Mouse (Mus musculus) heart, postnatal 14 days (tissue): Measurements from ENCODE around the gene Med19. TPM values are rescaled to one million over a fixed set of nuclear protein-coding genes. Genes with fewer than 3 reads are reported as not detected.
"Not testable (repeated sequence)": the region's sequence is repeated elsewhere in the genome, so short reads cannot be mapped to it uniquely, and the experiment has no call there.

ENCODE experiments used
- DNase-seq, 2 experiments: peaks; one replicate each; pipeline ENCODE4 v3.0.0; 2021 to 2022
- intact Hi-C: fragments of 180-260 bp; cut with DNase I; formaldehyde crosslinking; loops from one replicate; pipeline ENCODE4 v1.15.1; 2025
- total RNA-seq, 2 experiments: library from RNA; stranded (reverse); gene quantifications; 2 replicates each; pipeline ENCODE4 v1.2.3; 2021

Med19 gene
- total RNA-seq, 2 experiments from 2014 or later, result 13.9 to 15.0 TPM

DNA sequence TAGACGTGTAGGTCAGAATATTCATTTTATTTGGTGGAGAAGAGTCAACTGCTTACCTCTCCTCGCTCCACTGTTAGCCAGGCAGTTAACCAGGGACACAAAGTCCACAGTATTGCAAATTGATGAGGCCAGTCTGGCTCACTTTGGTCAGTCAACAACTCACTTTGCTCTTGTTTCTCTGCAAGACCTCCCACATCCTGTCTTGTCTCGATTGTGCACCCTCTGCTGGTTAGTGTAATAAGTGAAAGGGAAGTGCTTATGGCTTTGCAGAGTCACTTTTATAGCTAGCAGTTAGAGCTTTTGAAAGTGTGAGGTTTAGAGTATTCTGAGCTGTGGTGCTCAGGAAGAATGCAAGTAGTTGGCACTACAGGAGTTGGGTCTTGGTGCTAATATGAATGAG lies 17.9 kb upstream of the Med19 start:
- peak; percentile 34 to 70 for DNase-seq
- intact Hi-C loops, result loop anchor here (5.0 kb wide), 3 partner anchors 103 to 203 kb away; no protein-coding TSS in a partner anchor

DNA sequence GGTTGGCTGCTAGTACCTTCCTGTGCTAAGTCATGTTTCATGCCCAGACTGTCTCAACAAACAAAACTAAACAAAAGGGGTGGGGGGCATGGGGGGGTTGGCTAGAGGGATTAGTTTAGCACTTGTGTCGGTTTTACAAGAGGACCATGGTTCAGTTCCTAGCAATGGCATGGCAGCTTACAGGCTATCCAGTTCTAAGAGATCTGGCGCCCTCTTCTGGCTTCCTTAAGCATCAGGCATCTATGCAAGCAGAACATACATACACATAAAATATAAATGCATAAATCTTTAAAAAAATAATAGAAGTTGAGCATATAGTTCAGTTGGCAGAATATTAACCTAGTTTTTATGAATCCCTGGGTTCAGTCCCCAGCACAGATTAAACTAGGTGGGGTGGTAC lies 15.3 kb upstream of the Med19 start:
- peak; percentile 48 to 64 for DNase-seq
- intact Hi-C loops, result loop anchor here (5.0 kb wide), 3 partner anchors 106 to 206 kb away; no protein-coding TSS in a partner anchor

DNA sequence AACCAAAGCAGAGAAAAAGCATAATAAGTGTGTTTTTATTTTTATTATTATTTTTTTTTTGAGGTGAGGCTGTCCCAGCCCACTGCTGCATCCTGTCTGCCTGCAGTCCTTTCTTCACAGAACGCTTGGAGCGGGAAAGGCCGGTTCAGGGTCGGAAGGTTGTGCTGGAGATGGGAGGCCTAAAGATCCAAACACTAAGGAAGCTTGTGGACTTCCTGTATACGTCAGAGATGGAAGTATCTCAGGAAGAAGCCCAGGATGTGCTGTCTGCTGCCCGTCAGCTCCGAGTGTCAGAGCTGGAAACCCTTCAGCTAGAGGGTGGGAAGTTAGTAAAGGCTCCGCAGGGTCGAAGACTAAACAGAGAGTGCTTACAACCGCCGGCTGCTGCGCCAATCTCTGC lies 12.1 kb upstream of the Med19 start:
- DNase-seq, result no peak
- intact Hi-C loops, result no loop called here

DNA sequence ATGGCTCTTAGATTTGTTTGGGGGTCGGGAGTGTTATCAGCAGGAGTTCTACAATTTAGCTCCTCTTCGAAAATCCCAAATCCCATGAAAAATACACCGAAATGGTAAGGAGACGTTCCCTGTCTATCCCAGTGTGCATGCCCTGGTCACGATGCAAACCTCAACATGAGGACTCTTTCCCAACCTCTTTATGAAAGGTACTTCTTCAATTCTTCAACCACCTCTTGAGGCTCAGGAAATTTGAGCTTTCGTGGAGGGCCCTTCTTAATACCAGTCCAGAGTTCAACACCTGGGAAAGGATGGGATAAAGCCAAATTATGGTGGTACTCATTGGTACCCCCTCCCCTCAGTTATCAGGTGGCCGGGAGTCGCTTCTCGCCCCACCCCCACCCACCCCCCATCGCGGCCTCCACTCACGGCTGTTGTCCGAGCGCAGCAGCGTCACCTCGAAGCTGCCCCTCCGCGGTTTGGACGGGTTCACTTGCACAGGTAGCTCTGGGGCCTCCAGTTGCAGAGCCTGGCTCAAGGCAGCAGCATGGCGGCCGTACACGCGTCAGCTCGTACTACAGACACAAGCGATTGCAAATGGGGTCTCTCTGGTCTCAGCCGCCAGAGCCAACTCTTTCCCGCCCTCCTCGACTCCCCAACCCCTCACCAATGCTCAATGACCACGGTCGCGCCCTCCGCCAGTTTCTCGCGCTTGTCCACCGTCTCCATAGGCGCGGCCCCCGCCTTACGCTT lies 8.2 kb upstream of the Med19 start:
- DNase-seq, result no peak
- intact Hi-C loops, result no loop called here

DNA sequence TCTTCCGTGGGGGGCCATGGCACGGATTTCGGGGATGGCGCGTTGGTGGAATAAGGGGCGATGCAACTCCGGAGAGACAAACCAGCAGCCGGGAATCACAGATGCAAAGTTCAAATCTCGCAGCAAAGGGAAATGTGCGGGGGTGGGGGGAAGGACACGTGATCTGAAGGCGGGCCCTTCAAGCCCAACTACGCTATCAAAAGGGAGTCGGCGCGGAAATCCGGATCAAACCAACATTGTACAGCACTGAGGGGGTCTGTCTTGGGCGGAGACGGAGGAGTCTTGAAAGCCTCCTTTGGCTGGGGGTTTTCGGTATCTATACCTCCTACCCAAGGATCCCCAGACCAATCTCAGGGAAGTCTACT lies 7.7 kb upstream of the Med19 start, which contains the start of gene Selenoh:
Gene Selenoh (minus strand): TSS at position 202 of the 365 bp plus-strand sequence.
- intact Hi-C loops, result no loop called here
- DNase-seq, result peak; percentile 75 to 82

DNA sequence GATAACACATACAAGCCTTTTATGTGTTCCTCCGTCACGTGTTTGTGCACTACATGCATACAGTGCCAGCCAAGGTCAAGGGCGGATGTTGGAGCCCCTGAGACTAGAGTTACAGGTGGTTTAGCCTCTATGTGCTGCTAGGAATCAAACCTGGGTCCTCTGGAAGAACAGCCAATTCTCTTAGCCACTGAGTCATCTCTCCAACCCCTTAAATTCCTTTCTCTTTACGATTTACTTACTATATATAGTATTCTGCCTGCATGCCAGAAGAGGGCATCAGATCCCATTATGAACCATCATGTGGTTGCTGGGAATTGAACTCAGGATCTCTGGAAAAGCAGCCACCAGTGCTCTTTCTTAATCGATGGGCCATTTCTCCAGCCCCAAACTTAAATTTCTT lies 6.7 kb upstream of the Med19 start:
- intact Hi-C loops, DNase-seq: not testable (repeated sequence)

DNA sequence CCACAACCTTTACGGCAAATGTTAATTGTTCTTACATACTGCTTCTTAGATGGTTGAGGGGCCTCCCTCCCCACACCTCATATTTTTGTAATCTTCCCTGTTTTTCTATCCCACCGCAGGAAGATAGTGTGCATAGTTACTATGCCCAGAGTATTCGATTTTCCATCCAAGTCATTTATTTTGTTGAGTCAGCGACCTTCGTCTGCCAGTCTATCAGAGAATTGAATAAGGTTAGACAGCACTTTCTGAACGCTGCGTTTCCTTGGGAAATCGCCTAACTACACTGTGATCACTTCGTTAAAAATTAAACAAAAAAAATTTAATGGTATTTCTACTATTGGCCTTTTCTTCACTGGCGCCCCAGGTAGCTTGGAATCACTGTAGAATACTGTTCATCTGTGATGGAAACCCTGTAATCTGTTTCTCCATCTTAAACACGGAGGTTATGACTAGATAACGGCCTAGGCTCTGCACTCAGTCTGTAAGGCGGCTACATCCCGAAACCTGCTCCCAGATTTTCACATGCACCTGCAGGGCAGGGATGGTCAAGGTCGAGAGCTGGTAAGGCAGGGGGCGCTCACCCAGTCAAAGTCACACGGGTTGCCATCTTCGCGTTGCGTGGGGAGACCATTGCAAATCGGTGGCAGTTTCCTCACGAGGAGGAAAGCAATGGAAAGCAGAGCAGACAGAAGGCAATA lies 783 bp upstream of the Med19 start:
- intact Hi-C loops, result loop anchor here (5.0 kb wide), 1 partner anchor 35 kb away; no protein-coding TSS in a partner anchor
- DNase-seq, result no peak

DNA sequence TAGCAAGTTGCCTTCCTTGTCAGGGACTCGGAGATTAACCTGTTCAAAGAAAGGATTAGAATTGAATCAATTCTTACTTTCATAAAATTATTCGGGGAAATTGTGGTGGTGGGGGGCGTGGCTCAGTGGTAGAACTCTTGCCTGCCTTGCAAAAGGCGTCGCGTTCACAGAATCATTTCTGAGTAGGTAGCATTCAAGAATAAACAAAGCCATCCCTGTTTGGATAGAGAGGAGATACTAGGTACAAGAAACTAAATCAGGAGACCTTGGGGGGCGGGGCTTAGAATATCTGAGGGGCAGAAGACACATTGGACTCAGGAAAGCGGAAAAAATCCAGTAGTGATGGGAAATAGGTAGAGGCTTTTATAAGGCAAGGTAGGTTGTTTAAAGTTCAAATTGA lies 814 bp downstream of the Med19 start, which contains the start of gene Tmx2:
Gene Tmx2 (minus strand): TSS at position 125 of the 400 bp plus-strand sequence.
- intact Hi-C loops, result loop anchor here (5.0 kb wide), 1 partner anchor 33 kb away; no protein-coding TSS in a partner anchor
- DNase-seq, result no peak

DNA sequence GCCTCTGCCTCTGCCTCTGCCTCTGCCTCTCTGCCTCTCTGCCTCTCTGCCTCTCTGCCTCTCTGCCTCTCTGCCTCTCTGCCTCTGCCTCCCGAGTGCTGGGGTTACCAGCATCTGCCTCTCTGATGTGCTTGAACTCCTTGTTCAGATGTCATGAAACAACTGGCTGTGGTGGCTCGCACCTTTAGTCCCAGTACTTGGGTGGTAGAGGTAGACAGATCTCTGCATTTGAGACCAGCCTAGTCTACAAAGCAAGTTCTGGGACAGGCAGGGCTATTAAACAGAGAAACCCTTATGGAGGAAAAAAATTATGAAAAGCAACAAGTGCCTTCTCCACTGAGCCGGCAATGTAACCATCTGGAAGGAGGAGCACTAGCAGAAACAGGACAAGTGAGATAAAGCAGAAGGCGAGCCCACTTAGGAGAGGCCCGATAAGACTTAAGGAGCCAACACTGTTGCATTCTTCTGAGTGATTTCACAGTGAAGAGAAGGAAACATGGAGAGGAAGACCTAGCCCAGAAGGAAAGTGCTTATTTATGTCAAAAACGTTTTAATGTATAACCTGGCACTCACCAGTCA lies 4.5 kb downstream of the Med19 start:
- intact Hi-C loops, result no loop called here
- DNase-seq, result no peak

DNA sequence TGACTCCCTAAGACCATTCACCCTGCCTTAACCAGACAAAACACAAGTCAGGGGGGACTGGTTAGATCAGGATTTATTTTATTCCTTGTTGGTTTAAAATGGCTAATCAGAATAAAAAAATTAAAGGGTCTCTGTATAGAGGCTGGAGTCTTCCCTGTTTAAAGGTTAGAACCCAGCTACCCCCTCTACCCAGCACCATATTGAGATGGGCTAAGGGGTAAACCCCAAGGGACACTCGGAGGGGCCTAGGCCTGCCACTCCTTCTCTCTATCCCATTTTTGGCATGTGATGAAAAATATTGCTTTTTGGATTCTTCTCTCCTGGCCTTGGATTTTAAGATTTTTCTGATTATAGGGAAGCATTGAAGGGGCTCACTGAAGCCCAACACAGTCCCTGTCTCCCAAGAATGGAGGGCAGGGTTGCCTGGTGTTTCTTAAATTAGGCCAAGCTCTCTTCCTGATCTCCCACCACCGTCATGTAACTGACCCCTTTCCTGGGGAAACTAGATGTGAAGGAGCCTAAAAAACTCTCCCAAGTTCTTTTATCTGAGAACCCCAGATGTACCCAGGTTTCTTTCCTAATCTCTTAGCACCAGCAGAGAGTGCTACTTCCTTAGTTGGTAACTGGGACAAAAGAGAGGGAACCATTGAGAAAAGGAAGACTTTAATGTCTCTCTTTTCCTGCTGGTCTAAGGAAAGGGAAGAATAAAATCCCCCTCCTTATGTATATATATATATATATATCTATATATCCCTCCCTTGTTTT lies 10.1 kb downstream of the Med19 start:
- DNase-seq, result no peak
- intact Hi-C loops, result no loop called here

DNA sequence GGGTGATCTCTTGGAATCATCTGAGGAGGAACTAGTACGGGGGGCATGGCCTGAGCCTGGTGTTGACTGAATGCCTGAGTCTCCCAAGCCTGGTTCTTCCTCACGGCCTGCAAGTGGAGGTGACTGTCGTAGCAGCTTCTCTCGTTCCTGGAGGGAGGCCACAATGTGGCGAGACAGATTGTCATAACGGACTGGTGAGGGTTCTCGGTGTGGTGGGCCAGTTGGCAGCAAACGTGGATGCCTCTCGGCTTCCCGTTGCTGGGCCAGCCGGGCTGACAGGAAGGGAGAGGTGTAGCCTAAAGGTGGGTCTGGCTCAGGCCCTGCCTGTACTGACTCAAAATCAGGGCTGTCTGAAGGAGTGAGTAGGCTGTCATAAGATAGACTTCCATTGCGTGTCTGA lies 11.8 kb downstream of the Med19 start:
- intact Hi-C loops, result no loop called here
- no peak for DNase-seq

DNA sequence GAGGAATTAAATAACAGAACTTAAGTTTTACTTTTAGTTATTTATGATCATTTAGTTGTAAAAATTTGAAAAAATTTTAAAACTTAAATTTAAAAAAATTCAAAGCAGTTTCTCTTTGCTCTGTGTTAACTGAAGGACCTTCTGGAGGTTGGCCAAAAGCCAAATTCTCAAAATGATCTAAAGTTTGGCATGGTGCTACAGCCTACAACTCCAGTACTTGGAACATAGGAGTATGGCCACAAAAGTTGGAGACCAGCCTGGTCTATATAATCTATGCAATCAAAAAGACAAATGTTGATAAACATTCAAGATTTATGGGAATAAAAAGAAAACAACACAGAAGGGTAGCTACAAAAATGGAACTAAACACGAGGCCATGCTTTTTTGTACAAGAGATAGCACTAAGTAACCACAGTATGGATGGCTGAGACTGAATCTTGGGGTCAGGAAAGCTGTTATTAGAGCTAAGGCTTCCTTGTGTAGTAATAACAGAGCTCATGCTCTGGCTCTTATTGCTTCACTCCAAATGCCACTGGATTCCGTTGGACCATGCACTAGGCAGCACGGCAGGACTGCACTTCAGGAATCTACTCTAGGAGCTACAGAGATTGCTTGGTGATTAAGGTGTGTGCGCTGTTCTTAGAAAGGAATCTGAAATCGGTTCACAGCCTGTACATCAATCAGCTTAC lies 16.9 kb downstream of the Med19 start:
- DNase-seq, result no peak
- intact Hi-C loops, result no loop called here

DNA sequence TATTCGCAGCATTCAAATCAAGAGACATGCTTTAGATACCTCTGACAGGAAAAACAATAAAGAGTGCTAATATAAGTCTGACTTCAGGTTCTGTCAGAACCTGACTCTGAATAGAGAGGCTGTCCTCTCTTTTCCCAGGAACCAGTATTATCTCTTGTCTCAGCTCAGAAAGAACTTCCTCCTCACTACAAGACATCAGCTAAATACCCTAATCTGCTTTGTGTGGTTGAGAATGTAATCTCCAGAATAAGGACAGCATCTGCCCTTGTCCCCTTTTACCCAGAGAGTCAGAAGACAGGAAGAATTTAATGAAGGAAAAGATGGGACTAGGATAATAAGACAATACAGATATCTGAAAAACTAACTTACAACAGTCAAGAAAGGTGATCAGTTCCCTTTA lies 25.3 kb downstream of the Med19 start:
- no peak for DNase-seq
- intact Hi-C loops, result no loop called here

DNA sequence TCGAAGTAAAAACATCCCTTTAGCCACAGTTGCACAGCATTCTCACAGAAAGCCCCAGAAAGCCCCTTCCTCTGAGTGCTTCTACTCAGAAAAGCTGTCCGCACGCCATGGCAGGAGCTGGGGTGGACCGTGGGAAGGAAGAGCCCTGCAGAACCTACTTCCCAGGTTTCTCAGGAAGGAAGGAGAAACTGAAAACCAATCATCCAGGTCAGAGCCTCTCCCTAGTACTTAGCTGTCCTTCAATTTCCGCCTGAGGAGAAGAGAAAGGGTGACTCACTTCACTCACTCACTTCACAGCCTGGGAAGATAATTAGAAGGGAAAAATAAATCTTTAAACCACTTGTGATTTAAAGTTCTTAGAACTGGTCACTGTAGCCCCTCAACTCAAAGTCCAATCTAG lies 26.1 kb downstream of the Med19 start:
- no peak for DNase-seq
- intact Hi-C loops, result no loop called here

DNA sequence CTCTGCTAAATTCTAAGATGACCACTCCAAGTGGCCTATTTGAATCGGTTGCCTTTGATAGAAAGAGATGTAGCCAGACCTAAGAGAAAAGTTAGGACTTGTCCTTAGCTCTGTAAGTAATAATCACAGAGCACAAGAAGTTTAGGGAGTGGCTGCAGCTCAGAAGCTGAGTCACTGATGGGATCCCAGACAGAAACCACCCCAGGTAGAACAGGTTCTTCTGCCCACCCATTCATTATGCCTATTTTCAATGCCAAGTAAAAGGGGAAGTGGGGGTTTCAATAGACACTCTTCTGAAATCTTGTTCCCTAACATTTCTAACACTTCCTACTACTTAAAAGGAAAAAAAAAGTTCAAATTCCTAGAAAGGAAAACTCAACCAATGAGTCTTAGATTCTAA lies 27.1 kb downstream of the Med19 start:
- intact Hi-C loops, result no loop called here
- no peak for DNase-seq

DNA sequence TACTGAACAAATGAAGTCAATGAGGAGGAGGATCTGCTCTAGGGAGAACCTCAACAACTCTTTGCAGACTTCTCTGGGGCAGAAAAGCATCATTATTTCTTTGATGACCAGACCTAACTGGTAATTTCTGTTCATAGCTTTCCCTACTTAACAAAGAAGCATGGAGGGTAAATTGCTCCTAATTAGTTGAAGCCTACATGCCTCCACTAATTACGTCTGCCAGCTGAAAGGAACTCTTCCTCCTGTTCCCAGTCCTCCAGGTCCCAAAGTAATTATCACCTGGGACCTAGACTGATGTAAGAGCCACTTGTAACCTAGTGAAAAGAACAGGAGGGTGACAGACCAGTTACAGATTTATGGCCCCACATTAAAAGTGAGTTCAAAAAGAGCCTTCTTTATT lies 29.3 kb downstream of the Med19 start:
- intact Hi-C loops, result no loop called here
- DNase-seq, result no peak

DNA sequence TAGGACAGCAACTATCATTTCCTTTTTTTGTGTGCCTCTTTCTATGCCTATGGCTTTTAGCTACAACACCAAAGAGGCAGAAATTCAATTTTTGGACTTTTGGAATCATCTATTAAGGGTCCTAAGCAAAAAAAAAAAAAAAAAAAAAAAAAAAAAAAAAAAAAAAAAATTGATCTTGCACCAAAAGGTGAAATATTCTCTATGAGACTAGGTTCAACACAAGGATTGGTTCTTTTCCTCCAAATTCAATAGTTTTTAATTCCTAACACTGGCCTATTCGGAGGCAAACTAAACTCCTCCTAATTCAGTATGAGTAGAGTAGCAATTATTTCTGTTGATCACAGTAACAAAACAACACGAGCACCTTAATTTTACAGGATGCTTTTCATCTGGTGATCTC lies 33.7 kb downstream of the Med19 start:
- DNase-seq, result no peak
- intact Hi-C loops, result loop anchor here (5.0 kb wide), 1 partner anchor 35 kb away; the partner anchor contains the start of genes Gm28635, Med19 and Tmx2

DNA sequence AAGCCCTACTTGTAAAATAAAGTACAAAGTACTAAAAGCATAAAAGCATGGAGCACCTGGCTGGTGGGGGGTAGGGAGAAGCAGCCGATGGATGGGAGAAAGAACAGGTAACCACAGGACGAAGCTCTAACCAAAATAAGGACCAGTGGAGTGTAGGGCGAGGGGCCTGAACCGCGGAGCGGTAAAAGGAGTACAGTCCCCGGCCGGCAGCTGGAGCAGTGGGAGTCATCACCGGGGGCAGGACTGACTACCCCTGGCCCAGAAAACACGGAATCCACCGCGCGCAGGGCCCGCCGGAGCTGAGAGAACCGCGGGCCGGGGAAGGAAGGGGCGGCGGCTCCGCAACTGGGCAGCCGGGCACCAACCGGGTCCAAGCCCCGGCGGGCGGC lies 36.2 kb downstream of the Med19 start:
- no peak for DNase-seq
- intact Hi-C loops, result loop anchor here (5.0 kb wide), 1 partner anchor 37 kb away; the partner anchor contains the start of genes Gm28635, Med19 and Tmx2

DNA sequence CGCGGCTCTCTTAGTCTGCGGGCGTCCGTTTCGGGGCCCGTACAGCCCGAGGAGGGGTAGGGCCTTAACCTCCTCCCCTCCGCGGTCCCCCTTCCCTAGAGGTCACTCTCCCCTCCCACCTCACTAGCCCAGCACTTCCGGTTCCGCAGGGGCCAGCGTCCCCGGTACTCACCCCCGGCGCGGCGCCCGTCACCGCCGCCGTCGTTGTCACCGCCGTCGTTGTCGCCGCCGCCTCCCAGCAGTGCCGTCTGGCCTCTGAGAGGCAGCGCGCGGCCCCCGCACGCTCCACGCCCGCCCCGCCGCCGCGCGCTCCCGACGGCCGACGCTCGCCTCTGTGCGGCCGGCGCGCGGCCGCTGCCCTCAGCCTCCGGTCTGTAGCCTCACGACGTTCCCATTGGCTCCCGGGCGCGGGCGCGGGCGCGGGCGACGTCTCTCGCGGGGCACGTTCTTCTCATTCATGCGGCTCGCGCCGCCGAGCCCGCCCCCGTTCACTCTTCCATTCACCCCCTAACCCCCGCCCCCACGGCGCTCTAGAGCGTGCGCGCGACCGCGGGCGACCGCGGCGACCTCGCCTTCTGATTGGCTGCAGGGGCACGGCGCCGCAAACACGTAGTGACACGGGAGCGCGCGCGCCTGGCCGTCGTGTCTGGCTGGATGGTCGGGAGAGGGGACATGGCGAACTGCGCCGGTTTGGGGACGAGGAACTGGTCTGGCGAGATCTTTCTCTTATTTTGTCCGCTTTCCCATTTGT lies 36.8 kb downstream of the Med19 start, which contains the start of gene Zdhhc5:
Gene Zdhhc5 (minus strand): TSS at position 370 of the 751 bp plus-strand sequence.
- DNase-seq, result peak; percentile 99
- intact Hi-C loops, result loop anchor here (5.0 kb wide), 1 partner anchor 38 kb away; the partner anchor contains the start of genes Gm28635, Med19 and Tmx2
